Mouse (Mus musculus) bone marrow, adult 2 months (tissue): Measurements from ENCODE around the gene Slit3.

Experiments
- CTCF ChIP-seq: fragments of 200-500 bp; IDR thresholded peaks from 2 replicates; pipeline ENCODE4 v1.5.1; 2011; ENCODE audit warnings: low read length, control low read depth; ENCODE audit not compliant: control insufficient read depth, insufficient read depth
- POLR2A ChIP-seq: fragments of 200-500 bp; IDR thresholded peaks from 2 replicates; pipeline ENCODE4 v1.6.1; 2011; ENCODE audit warnings: low read depth, mild to moderate bottlenecking, control low read depth, low read length, borderline replicate concordance; ENCODE audit not compliant: control insufficient read depth

GRCm38 (mm10) chr11:35116436-35116835 lies 4.6 kb upstream of the Slit3 start:
- no peak for TF ChIP-seq CTCF
- no peak for TF ChIP-seq POLR2A
